Mouse (Mus musculus) hindbrain, embryonic 10.5 days (tissue): ENCODE results near the gene Gm7247. TPM values are rescaled to one million over a fixed set of nuclear protein-coding genes. Genes with fewer than 3 reads are reported as not detected.
A peak's percentile ranks its signal among the peaks of the same experiment; 100 is the strongest.
"Not testable (repeated sequence)": the region's sequence is repeated elsewhere in the genome, so short reads cannot be mapped to it uniquely, and the experiment has no call there.

Experiments used
- DNase-seq: peaks from one replicate; pipeline ENCODE4 v3.0.0-alpha.2; 2017; ENCODE audit warnings: low spot score
- H3K27ac ChIP-seq: fragments of 300-500 bp; sonication (generic); 2 replicates; pipeline ENCODE4 v1.5.1; 2016; ENCODE audit warnings: mild to moderate bottlenecking, moderate library complexity
- H3K27me3 ChIP-seq: fragments of 300-500 bp; sonication (generic); 2 replicates; pipeline ENCODE4 v1.6.1; 2016; ENCODE audit warnings: mild to moderate bottlenecking; ENCODE audit not compliant: poor library complexity, insufficient read depth, severe bottlenecking
- H3K36me3 ChIP-seq: fragments of 300-500 bp; sonication (generic); 2 replicates; pipeline ENCODE4 v1.6.1; 2016; ENCODE audit warnings: mild to moderate bottlenecking, moderate library complexity
- H3K4me1 ChIP-seq: fragments of 300-500 bp; sonication (generic); replicated peaks from 2 replicates; pipeline ENCODE4 v1.6.1; 2016; ENCODE audit warnings: mild to moderate bottlenecking
- H3K4me3 ChIP-seq: fragments of 300-500 bp; sonication (generic); 2 replicates; pipeline ENCODE4 v1.5.1; 2016; ENCODE audit warnings: mild to moderate bottlenecking, moderate library complexity
- H3K9me3 ChIP-seq: fragments of 300-500 bp; sonication (generic); 2 replicates; pipeline ENCODE4 v1.6.1; 2016; ENCODE audit warnings: mild to moderate bottlenecking, moderate library complexity
- WGBS: fragments of 180-500 bp; shearing (Covaris S2); methylation state at CpG from one replicate; pipeline ENCODE4 v1.1.7; 2016; 5-methylcytosine and 5-hydroxymethylcytosine counted together
- polyA plus RNA-seq: library from polyadenylated mRNA; unstranded; fragments of >200 nt; fragmentation: Nextera tagmentation; extraction: Ambion mirVana; gene quantifications from 2 replicates; pipeline ENCODE4 v1.2.1, GENCODE M21; 2016

Gene Gm7247
- polyA plus RNA-seq: not detected in 2 replicates

DNA sequence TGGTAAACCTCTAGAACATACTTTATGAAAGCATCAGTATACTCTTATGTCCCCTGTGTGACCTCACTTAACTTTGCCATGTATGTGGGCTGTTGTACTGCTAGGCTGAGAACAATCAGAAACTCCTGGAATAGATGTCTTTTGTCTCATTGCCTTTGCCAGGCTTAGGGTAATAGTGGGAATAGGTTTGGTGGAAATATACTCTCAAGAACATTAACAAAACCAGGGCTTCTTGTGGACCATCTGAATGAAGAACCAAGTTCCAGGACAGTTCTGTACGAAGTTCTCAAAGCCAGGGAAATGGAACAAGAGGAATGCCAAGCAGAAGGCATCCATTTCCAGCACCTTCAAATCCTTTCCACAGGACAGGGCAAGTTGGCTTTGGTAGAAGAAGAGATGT lies at the start of gene Gm7247:
Gm7247 (plus strand) TSS at position 301 of the 400 bp plus-strand sequence.
- WGBS: 88% methylated on average over 1 of the region's 1 CpGs
- H3K27me3 ChIP-seq: peaks cover 31% of the 10 kb centered on the region

DNA sequence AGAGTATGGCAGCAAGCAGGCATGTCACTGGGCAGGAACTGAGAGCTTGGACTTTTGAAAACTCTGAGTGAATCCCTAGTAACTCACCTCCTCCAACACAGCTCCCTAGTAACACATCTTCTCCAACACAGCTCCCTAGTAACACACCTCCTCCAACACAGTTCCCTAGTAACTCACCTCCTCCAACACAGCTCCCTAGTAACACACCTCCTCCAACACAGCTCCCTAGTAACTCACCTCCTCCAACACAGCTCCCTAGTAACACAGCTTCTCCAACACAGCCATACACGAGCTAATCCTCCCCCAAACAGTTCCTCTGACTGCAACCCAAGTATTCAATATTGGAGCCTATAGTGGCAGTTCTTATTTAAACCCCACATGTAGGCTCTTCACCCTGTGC lies 37.6 kb upstream of the Gm7247 start:
- no peak overlapping the region for H3K4me3 ChIP-seq
- H3K27ac ChIP-seq: no peak overlapping the region
- peaks cover 5% of the 10 kb centered on the region for H3K9me3 ChIP-seq
- 55% methylated on average over 1 of the region's 1 CpGs for WGBS
- DNase-seq: no peak
- no peaks in the 10 kb centered on the region for H3K36me3 ChIP-seq
- H3K27me3 ChIP-seq: no peaks in the 10 kb centered on the region
- no peaks in the 10 kb centered on the region for H3K4me1 ChIP-seq

More for the DNA sequence above, at the start of gene Gm7247:
- DNase-seq: no peak
- no peaks in the 10 kb centered on the region for H3K36me3 ChIP-seq
- no peak within 1 kb of the TSS for H3K4me3 ChIP-seq
- H3K27ac ChIP-seq: no peak within 1 kb of the TSS
- H3K9me3 ChIP-seq: no peaks in the 10 kb centered on the region
- peaks cover 3% of the 10 kb centered on the region; the same call in 1 of the 2 replicates for H3K4me1 ChIP-seq

DNA sequence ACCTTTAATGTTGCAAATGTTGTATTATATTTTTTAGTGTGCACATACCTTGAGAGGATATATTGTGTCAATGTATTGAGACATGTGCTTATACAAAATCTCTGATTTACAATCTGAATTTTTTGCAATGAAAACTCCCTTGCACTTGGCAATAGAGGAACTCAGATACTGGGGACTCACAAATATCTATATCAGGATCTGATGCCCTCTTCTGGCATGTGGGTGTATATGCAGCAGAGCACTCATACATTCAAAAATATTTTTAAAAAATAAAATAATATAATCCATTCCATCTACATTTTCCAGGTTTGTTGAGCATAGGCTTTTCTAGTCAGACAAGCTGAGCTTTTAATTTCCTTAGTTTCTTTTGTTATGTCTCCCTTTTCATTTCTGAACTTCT lies 15.5 kb upstream of the Gm7247 start:
- no peaks in the 10 kb centered on the region for H3K36me3 ChIP-seq
- no peak overlapping the region for H3K27ac ChIP-seq
- H3K27me3 ChIP-seq: no peaks in the 10 kb centered on the region
- H3K4me1 ChIP-seq: no peaks in the 10 kb centered on the region
- no peak for DNase-seq
- no peak overlapping the region for H3K4me3 ChIP-seq
- no peaks in the 10 kb centered on the region for H3K9me3 ChIP-seq

DNA sequence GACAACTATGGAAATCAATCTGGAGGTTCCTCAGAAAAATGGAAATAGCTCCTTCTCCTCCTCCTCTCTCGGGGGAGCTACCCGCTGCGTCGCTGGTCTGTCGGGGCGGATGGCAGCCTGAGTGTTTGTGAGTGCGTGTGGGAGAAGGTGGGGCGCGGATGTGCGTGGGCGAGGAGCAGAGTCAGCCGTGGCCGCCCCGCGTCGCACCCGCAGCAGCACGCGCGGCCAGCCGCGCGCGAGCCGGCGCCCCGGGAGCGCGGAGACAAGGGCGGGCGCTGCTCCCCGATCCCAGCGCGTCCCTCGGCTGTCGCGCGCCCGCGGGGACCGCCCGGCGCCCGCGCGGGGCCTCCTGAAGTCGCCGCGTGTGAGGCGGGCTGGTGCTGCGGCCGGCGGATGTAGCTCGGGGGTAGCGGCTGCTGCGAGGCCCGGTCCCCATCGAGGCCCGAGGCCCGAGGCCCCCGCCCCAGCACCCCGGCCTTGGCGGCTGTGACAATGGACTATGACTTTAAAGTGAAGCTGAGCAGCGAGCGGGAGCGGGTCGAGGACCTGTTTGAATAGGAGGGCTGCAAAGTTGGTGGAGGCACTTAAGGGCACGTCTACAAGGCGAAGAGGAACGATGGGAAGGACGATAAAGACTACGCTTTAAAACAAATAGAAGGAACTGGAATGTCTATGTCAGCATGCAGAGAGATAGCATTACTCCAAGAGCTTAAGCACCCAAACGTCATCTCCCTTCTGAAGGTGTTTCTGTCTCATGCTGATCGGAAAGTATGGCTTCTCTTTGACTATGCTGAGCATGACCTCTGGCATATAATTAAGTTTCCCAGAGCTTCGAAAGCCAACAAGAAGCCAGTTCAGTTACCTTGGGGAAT lies 3.2 kb upstream of the Gm7247 start:
- H3K36me3 ChIP-seq: no peaks in the 10 kb centered on the region
- H3K9me3 ChIP-seq: no peaks in the 10 kb centered on the region
- H3K4me1 ChIP-seq: peaks cover 3% of the 10 kb centered on the region; the same call in 1 of the 2 replicates
- 5% methylated on average over 72 of the region's 75 CpGs for WGBS
- peak overlapping the region; percentile 61 for H3K4me3 ChIP-seq
- peak; percentile 47 for DNase-seq
- H3K27ac ChIP-seq: peak overlapping the region; percentile 81
- peaks cover 31% of the 10 kb centered on the region for H3K27me3 ChIP-seq

DNA sequence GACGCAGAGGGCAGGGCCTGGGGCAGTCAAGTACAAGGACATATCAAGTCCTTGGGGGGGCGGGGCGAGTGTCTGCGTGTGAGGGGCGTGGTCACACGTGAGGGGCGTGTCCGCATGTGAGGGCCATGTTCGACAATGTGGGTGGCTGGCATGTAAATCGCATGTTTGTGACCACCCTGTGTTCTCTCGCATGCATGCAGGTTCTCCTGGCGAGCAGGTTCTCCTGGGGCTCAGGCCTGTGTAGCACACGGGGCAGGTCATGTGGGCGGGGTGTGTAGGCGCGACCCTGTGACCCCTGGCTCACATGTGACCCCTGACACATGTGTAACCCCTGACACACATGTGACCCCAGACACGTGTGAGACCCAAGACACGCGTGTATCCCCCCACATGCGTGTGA lies 21.2 kb downstream of the Gm7247 start:
- no peak overlapping the region for H3K27ac ChIP-seq
- 94% methylated on average over 20 of the region's 20 CpGs for WGBS
- no peak overlapping the region for H3K4me3 ChIP-seq
- no peaks in the 10 kb centered on the region for H3K36me3 ChIP-seq
- H3K27me3 ChIP-seq: no peaks in the 10 kb centered on the region
- no peaks in the 10 kb centered on the region for H3K4me1 ChIP-seq
- no peak for DNase-seq
- H3K9me3 ChIP-seq: peaks cover 24% of the 10 kb centered on the region

DNA sequence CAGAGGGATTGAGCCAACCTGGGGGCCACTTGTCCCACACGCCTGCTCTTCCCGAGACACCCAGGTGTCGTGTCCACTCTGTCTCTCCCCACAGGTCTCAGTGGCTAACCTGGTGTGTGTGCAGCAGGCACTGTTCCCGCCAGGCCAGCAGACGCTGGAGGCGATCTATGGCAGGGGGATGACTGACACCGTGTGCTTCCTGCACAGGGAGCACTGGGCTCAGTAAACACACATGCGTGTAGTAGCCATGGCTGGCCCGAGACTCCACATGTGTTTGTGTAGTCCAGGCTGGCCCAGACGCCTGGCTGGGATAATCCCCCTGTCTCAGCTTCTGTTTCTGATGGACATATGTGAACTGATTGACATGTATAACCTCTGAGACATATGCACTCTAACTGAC lies 22.8 kb downstream of the Gm7247 start:
- Histone ChIP-seq H3K27me3 (no peaks in the 10 kb centered on the region), H3K4me3 (no peak overlapping the region), H3K36me3 (no peaks in the 10 kb centered on the region), H3K4me1 (no peaks in the 10 kb centered on the region), H3K9me3 (peaks cover 29% of the 10 kb centered on the region), H3K27ac (no peak overlapping the region)
- DNase-seq: peak; percentile 10
- 94% methylated on average over 10 of the region's 10 CpGs for WGBS

DNA sequence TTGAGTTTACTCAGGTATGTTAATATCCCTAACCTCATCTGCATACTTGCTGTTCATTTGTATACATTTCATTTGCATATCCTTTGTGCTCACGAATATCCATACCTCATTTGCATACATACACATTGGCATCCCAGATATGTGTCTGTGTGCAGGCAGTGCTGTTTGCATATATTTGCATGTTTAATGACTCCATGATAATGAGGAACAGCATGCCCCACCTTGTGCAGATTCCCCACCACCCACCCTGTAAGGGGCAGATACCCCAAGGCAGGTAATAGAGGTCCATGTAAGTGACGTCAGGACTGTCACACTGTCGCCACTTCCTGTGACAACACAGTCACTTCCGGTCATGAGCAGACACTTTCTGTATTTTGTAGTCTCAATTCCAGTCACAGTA lies 24.2 kb downstream of the Gm7247 start:
- Histone ChIP-seq H3K4me1 (no peaks in the 10 kb centered on the region), H3K9me3 (peaks cover 29% of the 10 kb centered on the region), H3K27ac (no peak overlapping the region), H3K27me3 (no peaks in the 10 kb centered on the region), H3K4me3 (no peak overlapping the region), H3K36me3 (no peaks in the 10 kb centered on the region)
- WGBS: 89% methylated on average over 4 of the region's 4 CpGs
- DNase-seq: peak; percentile 33

DNA sequence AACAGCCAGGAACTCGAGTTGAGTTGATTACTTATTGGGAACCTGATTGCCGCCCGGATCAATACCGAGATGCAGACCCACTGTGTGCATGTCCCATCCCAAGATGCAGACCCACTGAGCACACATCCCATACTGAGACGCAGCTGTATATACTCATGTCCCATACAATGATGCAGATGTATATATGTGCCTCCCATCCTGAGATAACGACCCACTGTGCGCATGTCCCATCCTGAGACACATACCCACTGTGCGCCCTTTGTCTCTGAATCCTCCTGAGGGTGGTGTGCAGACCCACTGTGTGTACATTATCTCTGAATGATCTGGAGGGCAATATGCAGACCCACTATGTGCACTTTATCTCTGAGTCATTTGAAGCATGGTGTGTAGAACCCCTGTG lies 26.2 kb downstream of the Gm7247 start:
- Histone ChIP-seq H3K36me3 (no peaks in the 10 kb centered on the region), H3K9me3 (peaks cover 25% of the 10 kb centered on the region), H3K27ac (no peak overlapping the region), H3K27me3 (no peaks in the 10 kb centered on the region), H3K4me3 (no peak overlapping the region), H3K4me1 (no peaks in the 10 kb centered on the region)
- no peak for DNase-seq
- 96% methylated on average over 8 of the region's 8 CpGs for WGBS

DNA sequence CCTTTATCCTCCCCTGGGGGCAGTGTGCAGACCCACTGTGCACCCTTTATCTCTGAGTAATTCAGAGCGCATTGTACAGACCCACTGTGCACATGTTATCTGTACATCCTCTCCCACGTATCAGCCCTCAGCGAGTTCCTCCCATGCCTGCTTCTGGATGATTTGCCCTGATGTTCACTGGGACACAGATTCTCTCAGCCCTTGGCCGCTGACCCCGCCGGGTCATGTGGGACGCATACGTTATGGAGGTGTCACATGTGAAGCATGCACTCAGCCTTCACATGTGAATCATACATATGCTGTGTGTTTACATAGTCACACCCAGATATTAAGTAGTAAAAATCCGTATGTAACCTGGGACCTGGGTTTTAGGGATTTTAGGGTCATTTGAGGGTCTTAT lies 26.7 kb downstream of the Gm7247 start:
- Histone ChIP-seq H3K4me3 (no peak overlapping the region), H3K27me3 (no peaks in the 10 kb centered on the region), H3K27ac (no peak overlapping the region), H3K4me1 (no peaks in the 10 kb centered on the region), H3K36me3 (no peaks in the 10 kb centered on the region), H3K9me3 (peaks cover 21% of the 10 kb centered on the region)
- WGBS: 96% methylated on average over 9 of the region's 9 CpGs
- DNase-seq: peak; percentile 31

DNA sequence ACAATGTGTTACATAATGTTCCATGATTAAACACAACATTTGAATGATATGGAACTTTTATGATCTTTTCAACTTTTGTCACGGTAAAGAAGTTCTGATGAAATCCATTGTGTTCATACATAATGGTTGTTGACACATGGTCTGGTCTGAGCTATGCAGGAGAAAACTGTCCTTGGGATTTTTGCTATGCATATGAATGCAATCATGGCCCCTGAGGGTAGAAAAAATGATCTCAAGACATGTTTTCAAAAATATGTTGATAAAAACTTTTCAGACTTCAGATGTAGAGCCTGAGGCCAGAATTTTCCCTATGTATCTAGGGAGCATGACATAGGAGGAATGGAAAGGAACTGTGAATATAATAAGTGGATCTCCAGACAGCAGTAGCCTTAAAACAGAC lies 49.0 kb downstream of the Gm7247 start, which contains the start of gene Vmn2r88:
Vmn2r88 (plus strand) TSS at position 301 of the 400 bp plus-strand sequence.
- Histone ChIP-seq H3K4me1 (no peaks in the 10 kb centered on the region), H3K4me3 (no peak within 1 kb of the TSS), H3K27ac (no peak within 1 kb of the TSS), H3K9me3 (no peaks in the 10 kb centered on the region), H3K36me3 (no peaks in the 10 kb centered on the region), H3K27me3 (no peaks in the 10 kb centered on the region)
- 83% methylated on average over 1 of the region's 1 CpGs for WGBS
- no peak for DNase-seq

DNA sequence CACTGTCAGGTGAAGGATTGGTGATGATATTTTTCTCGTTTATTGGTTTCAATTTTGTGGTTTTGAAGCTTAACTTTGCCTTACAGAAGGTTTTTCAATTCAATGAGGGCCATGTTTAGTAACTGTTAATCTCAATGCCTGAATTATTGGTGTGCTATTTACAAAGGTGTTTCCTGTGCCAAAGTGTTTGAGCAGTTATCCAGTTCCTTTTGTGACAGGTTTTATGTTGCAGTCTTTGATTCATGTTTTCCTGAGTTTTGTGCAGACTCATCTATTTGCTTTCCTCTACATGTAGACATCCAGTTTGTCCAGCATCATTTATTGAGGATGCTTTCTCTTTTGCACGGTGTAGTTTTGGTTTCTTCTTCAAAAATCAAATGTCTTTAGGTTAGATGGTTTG lies 62.3 kb downstream of the Gm7247 start:
- WGBS: 70% methylated on average over 2 of the region's 2 CpGs
- H3K4me3 ChIP-seq: no peak overlapping the region
- no peaks in the 10 kb centered on the region for H3K27me3 ChIP-seq
- H3K4me1 ChIP-seq: no peaks in the 10 kb centered on the region
- H3K27ac ChIP-seq: no peak overlapping the region
- DNase-seq: no peak
- no peaks in the 10 kb centered on the region for H3K36me3 ChIP-seq
- no peaks in the 10 kb centered on the region for H3K9me3 ChIP-seq

DNA sequence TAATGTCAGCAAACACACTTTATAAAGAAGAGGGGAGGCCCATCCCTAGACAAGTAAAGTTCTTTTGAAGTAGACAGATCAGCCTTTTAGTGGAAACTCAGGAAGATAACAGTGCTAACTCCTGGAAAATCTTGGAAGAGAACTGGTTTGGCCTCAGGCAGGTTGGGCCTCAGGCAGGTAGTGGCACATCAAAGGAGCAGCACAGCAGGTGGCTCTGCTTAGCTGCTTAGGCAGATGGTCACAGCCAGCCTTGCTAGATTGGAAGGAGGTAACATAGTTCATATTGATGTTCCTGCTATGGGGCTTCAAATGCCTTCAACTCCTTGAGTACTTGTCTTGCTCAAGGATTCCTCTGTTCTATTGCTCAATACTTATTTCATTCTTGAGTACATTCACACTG lies 68.6 kb downstream of the Gm7247 start:
- not testable (repeated sequence) for H3K27ac ChIP-seq, H3K27me3 ChIP-seq, H3K4me1 ChIP-seq, H3K4me3 ChIP-seq, H3K9me3 ChIP-seq, H3K36me3 ChIP-seq, DNase-seq

DNA sequence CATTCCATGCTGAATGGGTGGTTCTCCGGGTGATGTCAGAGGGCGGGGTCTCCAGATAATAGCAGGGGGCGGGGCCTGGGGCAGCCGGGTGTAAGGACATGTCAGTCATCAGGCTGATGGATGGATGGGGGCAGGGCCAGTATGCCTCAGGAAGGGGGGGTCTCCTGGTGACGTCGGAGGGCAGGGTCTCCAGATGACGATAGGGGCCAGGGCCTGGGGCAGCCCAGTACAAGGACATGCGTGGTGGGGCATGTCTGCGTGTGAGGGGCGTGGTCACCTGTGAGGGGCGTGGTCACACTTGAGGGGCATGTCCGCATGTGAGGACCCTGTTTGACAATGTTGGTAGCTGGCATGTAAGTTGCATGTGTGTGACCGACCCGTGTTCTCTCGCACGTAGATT lies 73.0 kb downstream of the Gm7247 start:
- H3K27ac ChIP-seq: no peak overlapping the region
- peaks cover 24% of the 10 kb centered on the region for H3K9me3 ChIP-seq
- WGBS: 94% methylated on average over 16 of the region's 16 CpGs
- H3K36me3 ChIP-seq: no peaks in the 10 kb centered on the region
- DNase-seq: no peak
- no peak overlapping the region for H3K4me3 ChIP-seq
- H3K4me1 ChIP-seq: no peaks in the 10 kb centered on the region
- no peaks in the 10 kb centered on the region for H3K27me3 ChIP-seq
